ENCODE assay signal across 16 mouse cellular contexts in the genomic region with DNA sequence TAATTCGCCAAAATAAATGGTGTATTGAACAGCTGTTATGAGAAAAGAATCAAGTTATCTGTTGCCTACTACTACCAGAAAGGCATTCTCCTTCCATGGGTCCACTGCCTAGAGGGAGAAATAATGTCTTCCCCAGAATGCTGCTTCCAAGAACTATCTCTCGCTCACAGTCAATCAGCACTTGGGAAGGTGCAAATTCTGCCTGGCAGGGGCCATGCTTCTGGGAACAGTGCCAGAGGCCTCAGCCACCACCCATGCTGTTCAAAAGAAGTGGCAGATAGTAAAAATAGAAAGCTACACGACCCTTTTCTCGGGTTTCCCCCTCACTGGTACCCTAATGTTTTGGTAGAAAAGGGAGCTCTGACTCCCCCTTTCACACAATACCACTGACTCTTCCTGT.
DNase-seq lines count a peak whose midpoint lies in the region; ATAC-seq and TF ChIP-seq lines count a peak whose summit lies in the region.
"Had no signal": no experiment of that assay in that cellular context is flagged by ENCODE, and none has a peak within 500 bp of the region (broad histone marks: within the 10 kb centered on the region; RNA-seq: fewer than 3 reads in every experiment).

No protein-coding gene starts in this region.

- 43% methylated on average over 4 of the region's 4 CpGs for WGBS in forebrain, embryonic 14.5 days
- WGBS in forebrain, embryonic 13.5 days = 45% methylated on average over 4 of the region's 4 CpGs
- 31% methylated on average over 4 of the region's 4 CpGs for WGBS in lung, embryonic 15.5 days
- 36% methylated on average over 4 of the region's 4 CpGs for WGBS in lung, adult 2 months
- WGBS in heart, embryonic 15.5 days = 26% methylated on average over 4 of the region's 4 CpGs
- 23% methylated on average over 4 of the region's 4 CpGs for WGBS in limb, embryonic 13.5 days

- H3K9me3 ChIP-seq in forebrain, embryonic 14.5 days (replicated peaks; ENCODE audit: control insufficient read depth, low read length) = no peaks in the 10 kb centered on the region
- no peaks in the 10 kb centered on the region; the same call in 1 of the 2 replicates for H3K9me3 ChIP-seq in forebrain, embryonic 13.5 days (replicated peaks)
- H3K9me3 ChIP-seq in lung, embryonic 15.5 days = no peaks in the 10 kb centered on the region
- H3K9me3 ChIP-seq in heart, embryonic 15.5 days (replicated peaks) = no peaks in the 10 kb centered on the region
- no peaks in the 10 kb centered on the region for H3K9me3 ChIP-seq in limb, embryonic 13.5 days
- H3K9me3 ChIP-seq: embryonic facial prominence, embryonic 12.5 days; liver, embryonic 12.5 days had no signal

- no peak overlapping the region for H3K9ac ChIP-seq in forebrain, embryonic 14.5 days (ENCODE audit: low read length)
- H3K9ac ChIP-seq in forebrain, embryonic 13.5 days = no peak overlapping the region
- H3K9ac ChIP-seq in lung, embryonic 15.5 days = no peak overlapping the region
- H3K9ac ChIP-seq in heart, embryonic 15.5 days = no peak overlapping the region
- no peak overlapping the region for H3K9ac ChIP-seq in limb, embryonic 13.5 days
- H3K9ac ChIP-seq: embryonic facial prominence, embryonic 12.5 days; liver, embryonic 12.5 days; midbrain, embryonic 13.5 days had no signal

- no peak overlapping the region for H3K27ac ChIP-seq in forebrain, embryonic 14.5 days (ENCODE audit: low read depth, low read length)
- H3K27ac ChIP-seq in forebrain, embryonic 13.5 days = no peak overlapping the region
- no peak overlapping the region for H3K27ac ChIP-seq in lung, embryonic 15.5 days
- H3K27ac ChIP-seq in heart, embryonic 15.5 days = peak overlapping the region; percentile 63
- peak overlapping the region; percentile 39; the same call in 1 of the 2 replicates for H3K27ac ChIP-seq in limb, embryonic 13.5 days
- H3K27ac ChIP-seq: embryonic facial prominence, embryonic 12.5 days; liver, embryonic 12.5 days; midbrain, embryonic 13.5 days; stomach, postnatal 0 days had no signal

- no peak for TF ChIP-seq CTCF in lung, adult 2 months (IDR thresholded peaks at IDR 0.05; ENCODE audit: insufficient read depth, low read length)

- no peak overlapping the region for H3K4me3 ChIP-seq in forebrain, embryonic 14.5 days (ENCODE audit: low read depth, low read length)
- H3K4me3 ChIP-seq in forebrain, embryonic 13.5 days = no peak overlapping the region
- no peak overlapping the region for H3K4me3 ChIP-seq in lung, embryonic 15.5 days
- no peak overlapping the region for H3K4me3 ChIP-seq in lung, adult 2 months (replicated peaks; ENCODE audit: extremely low read depth, low read depth, low read length)
- H3K4me3 ChIP-seq in heart, embryonic 15.5 days = no peak overlapping the region
- H3K4me3 ChIP-seq in limb, embryonic 13.5 days = no peak overlapping the region
- H3K4me3 ChIP-seq: embryonic facial prominence, embryonic 12.5 days; liver, embryonic 12.5 days; midbrain, embryonic 13.5 days had no signal

- no peak for ATAC-seq in forebrain, embryonic 14.5 days
- no peak for ATAC-seq in forebrain, embryonic 13.5 days
- ATAC-seq in lung, embryonic 15.5 days (ENCODE audit: borderline replicate concordance, extremely low read depth, low FRiP score, low TSS enrichment) = peak; percentile 31; the same call in 1 of the 2 replicates
- no peak for ATAC-seq in heart, embryonic 15.5 days (replicated peaks; ENCODE audit: insufficient number of reproducible peaks, insufficient read depth, low FRiP score, low read depth)
- peak; percentile 51; the same call in 1 of the 2 replicates for ATAC-seq in limb, embryonic 13.5 days (ENCODE audit: low FRiP score, low read depth)
- ATAC-seq: liver, embryonic 12.5 days; midbrain, embryonic 13.5 days had no signal

- no peaks in the 10 kb centered on the region for H3K36me3 ChIP-seq in forebrain, embryonic 14.5 days (ENCODE audit: control insufficient read depth, insufficient read depth, low read length)
- H3K36me3 ChIP-seq in forebrain, embryonic 13.5 days (ENCODE audit: poor library complexity, severe bottlenecking) = no peaks in the 10 kb centered on the region
- no peaks in the 10 kb centered on the region for H3K36me3 ChIP-seq in lung, embryonic 15.5 days
- H3K36me3 ChIP-seq in heart, embryonic 15.5 days = no peaks in the 10 kb centered on the region
- no peaks in the 10 kb centered on the region for H3K36me3 ChIP-seq in limb, embryonic 13.5 days
- H3K36me3 ChIP-seq: embryonic facial prominence, embryonic 12.5 days; liver, embryonic 12.5 days; midbrain, embryonic 13.5 days had no signal

- no peak overlapping the region for H3K4me2 ChIP-seq in forebrain, embryonic 14.5 days (ENCODE audit: low read length)
- no peak overlapping the region for H3K4me2 ChIP-seq in forebrain, embryonic 13.5 days
- H3K4me2 ChIP-seq in lung, embryonic 15.5 days = no peak overlapping the region
- H3K4me2 ChIP-seq in heart, embryonic 15.5 days = 0 out of 2 replicates have a peak overlapping the region, but pooled peaks have one; percentile 10
- no peak overlapping the region; the same call in 1 of the 2 replicates for H3K4me2 ChIP-seq in limb, embryonic 13.5 days (replicated peaks)
- H3K4me2 ChIP-seq: embryonic facial prominence, embryonic 12.5 days; liver, embryonic 12.5 days; midbrain, embryonic 13.5 days had no signal

- no peaks in the 10 kb centered on the region for H3K4me1 ChIP-seq in forebrain, embryonic 14.5 days (ENCODE audit: control insufficient read depth, insufficient read depth, low read length)
- H3K4me1 ChIP-seq in forebrain, embryonic 13.5 days = no peaks in the 10 kb centered on the region
- H3K4me1 ChIP-seq in lung, embryonic 15.5 days = no peaks in the 10 kb centered on the region
- H3K4me1 ChIP-seq in lung, adult 2 months (ENCODE audit: control insufficient read depth, insufficient read depth, low read length) = no peaks in the 10 kb centered on the region
- H3K4me1 ChIP-seq in heart, embryonic 15.5 days (replicated peaks) = peaks cover 6% of the 10 kb centered on the region; the same call in 1 of the 2 replicates
- H3K4me1 ChIP-seq in limb, embryonic 13.5 days = peaks cover 16% of the 10 kb centered on the region
- H3K4me1 ChIP-seq: embryonic facial prominence, embryonic 12.5 days; liver, embryonic 12.5 days; midbrain, embryonic 13.5 days had no signal

- TF ChIP-seq POLR2A in lung, adult 2 months (IDR thresholded peaks at IDR 0.05; ENCODE audit: borderline replicate concordance, extremely low read depth, low read depth, low read length) = no peak

- H3K27me3 ChIP-seq in forebrain, embryonic 14.5 days (replicated peaks; ENCODE audit: control insufficient read depth, insufficient read depth, low read length) = no peaks in the 10 kb centered on the region
- no peaks in the 10 kb centered on the region for H3K27me3 ChIP-seq in forebrain, embryonic 13.5 days
- no peaks in the 10 kb centered on the region for H3K27me3 ChIP-seq in lung, embryonic 15.5 days
- H3K27me3 ChIP-seq in heart, embryonic 15.5 days = no peaks in the 10 kb centered on the region
- no peaks in the 10 kb centered on the region for H3K27me3 ChIP-seq in limb, embryonic 13.5 days
- H3K27me3 ChIP-seq: CH12.LX; embryonic facial prominence, embryonic 12.5 days; liver, embryonic 12.5 days; midbrain, embryonic 13.5 days had no signal

- peak; percentile 11 for DNase-seq in forebrain, embryonic 14.5 days (ENCODE audit: low spot score)
- no peak for DNase-seq in lung, adult 2 months
- no peak for DNase-seq in right cerebral cortex, postnatal 14 days
- DNase-seq: adrenal gland, adult 8-10 months; cerebellum, adult 18-20 months; gastrocnemius, postnatal 25 days; thymus, postnatal 25 days had no signal

Comparison
In these comparisons a context has a peak if more than half of its experiments do, and no peak if none do; other contexts are left out.
1. ATAC-seq: peak in lung, embryonic 15.5 days (single experiment) and limb, embryonic 13.5 days (single experiment); none in forebrain, embryonic 14.5 days (single experiment), forebrain, embryonic 13.5 days (single experiment) and heart, embryonic 15.5 days (single experiment).
2. H3K27ac ChIP-seq: peak in heart, embryonic 15.5 days (single experiment) and limb, embryonic 13.5 days (single experiment); none in forebrain, embryonic 14.5 days (single experiment), forebrain, embryonic 13.5 days (single experiment) and lung, embryonic 15.5 days (single experiment).